Mouse (Mus musculus) fibroblast of lung, adult 2 months (primary cell): Measurements from ENCODE around the gene Tmem150b.

Experiments used
- DNase-seq: peaks from one replicate; pipeline ENCODE4 v3.0.0-alpha.2; 2011; ENCODE audit warnings: low read depth

Tmem150b gene

GRCm38 (mm10) chr7:4731090-4731489 lies 6.0 kb upstream of the Tmem150b start:
- DNase-seq, result no peak

GRCm38 (mm10) chr7:4724359-4724758 lies 690 bp downstream of the Tmem150b start:
- no peak for DNase-seq

- DNase-seq, result no peak
These were observed 1.5 kb downstream of the Tmem150b start for GRCm38 (mm10) chr7:4723508-4723907.

GRCm38 (mm10) chr7:4719276-4719675 lies 5.8 kb downstream of the Tmem150b start:
- no peak for DNase-seq

DNA sequence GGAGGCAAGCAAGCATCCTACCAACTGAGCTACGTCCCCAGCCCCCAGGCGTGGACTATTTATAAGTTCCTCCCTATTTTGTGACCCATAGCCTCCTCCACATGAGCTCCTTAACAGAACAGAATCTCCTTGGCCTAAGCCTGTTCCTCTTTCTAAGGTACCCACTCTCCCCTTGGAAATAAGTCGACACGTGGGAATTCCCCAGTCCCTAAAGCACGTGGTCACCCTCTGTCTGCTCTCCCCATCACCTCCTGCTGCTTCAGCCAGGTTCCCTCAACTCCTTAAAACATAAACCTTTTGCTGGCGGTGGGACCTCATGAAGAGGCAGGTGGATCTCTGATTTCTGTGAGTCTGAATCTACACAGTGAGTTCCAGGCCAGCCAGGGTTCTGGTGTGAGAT lies 8.1 kb downstream of the Tmem150b start:
- DNase-seq, result no peak

DNA sequence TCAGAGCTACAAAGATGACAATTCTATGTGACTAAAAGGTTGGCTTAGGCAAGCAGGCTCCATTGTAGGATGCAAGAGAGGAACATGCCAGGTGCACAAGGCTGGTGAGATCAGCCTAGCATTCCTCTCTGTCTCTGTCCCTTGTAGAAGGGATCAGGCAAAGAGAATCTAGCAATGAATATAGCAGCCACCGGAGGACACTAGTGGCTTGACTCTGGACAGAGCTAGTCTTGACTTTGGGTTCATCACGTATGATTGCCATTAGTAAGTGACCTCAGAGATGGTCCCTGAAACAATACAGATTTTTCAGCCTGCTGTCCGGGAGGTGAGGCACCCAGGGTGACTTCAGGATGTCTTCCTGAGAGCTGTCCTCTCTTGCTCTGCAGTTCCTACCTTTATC lies 12.5 kb downstream of the Tmem150b start:
- DNase-seq, result no peak

DNA sequence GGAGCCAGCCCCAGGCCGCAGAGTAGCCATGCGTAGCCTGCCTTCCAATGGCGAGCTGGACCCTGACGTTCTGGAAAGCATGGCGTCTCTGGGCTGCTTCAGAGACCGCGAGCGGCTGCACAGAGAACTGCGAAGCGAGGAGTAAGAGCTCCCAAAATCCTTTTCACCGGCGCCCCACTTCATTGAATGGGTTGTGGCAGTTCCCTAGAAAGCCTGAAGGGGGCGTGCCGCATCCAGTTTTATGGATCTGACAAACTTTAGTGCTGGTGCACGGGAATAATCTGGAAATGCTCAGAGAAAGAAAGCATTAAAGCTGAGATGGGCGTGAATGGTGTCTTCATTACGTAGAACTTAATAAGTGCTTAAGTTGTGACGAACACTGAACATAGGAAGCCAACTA lies 20.0 kb downstream of the Tmem150b start:
- no peak for DNase-seq

DNA sequence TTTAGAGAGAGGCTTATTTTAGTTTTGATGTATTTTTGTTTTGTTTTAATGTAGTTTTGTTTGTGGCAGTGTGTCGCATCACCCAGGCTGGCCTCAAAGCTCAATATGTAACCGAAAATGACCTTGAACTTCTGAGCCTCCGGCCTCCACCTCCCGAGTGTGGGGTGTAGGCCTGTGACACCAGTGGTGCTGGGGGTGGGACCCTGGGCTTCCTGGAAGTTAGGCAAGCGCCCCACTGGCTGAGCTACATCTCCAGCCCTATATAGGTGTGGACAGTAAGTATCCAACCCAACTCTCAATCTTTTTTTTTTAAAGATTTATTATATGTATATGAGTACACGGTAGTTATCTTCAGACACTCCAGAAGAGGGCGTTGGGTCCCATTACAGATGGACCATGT lies 21.9 kb downstream of the Tmem150b start:
- no peak for DNase-seq

GRCm38 (mm10) chr7:4702334-4702733 lies 22.7 kb downstream of the Tmem150b start:
- no peak for DNase-seq

DNA sequence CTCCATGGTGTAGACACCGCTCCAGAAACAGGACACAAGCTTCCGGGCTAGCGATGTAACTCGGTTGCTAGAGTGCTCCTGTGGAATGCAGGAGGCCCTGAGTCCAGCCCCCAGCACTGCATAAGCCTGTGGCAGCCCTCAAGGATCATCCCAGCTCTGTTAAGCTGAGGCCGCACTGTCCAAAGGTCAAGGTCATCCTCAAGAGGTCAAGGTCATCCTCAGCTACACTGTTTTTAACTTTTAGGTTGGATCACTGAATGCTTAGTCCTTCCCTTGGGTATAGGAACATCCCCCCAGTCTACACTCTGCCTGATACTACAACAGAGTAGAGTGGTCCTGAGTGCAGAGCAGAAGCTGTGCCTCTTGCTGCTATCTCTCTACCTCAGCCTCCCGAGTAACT lies 32.0 kb downstream of the Tmem150b start:
- DNase-seq, result no peak

DNA sequence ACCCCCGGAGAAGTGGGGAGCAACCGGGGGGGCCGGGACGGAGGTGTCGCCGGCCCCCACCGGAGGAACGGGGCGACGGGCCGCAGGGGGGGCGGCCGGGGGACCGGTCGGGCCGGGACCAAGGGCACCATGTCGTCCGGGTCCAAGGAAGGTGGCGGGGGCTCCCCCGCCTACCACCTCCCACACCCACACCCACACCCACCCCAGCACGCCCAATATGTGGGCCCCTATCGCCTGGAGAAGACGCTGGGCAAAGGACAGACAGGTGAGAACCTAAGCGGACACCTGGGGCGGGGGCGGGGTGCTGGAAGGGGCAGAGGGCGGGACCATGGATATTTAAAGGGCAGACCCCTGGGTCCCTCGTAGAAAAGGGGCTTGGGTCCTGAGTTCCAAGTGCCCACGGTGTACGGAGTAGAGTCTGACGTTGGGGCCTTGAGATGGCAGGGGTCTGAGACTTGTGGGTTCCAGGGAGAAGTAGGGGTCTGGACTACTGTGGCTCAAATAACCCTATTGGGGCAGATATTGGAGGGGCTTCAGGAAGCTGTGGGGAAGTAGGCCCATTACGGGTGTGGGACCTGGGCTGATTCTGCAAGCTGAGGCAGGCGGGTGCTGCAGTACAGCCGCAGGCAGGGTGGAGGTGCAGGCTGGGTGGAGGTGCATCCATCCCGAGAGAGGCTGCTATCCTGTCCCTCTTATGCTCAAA lies 33.9 kb downstream of the Tmem150b start:
- no peak for DNase-seq

- no peak for DNase-seq
These were observed 34.7 kb downstream of the Tmem150b start, which contains the start of gene Brsk1 for GRCm38 (mm10) chr7:4690387-4690786. Gene Brsk1 (plus strand): TSS chr7:4690604.

- peak; percentile 98 for DNase-seq
These were observed 40.2 kb downstream of the Tmem150b start, which contains the start of gene Hspbp1 for GRCm38 (mm10) chr7:4684632-4685417. Gene Hspbp1 (minus strand): TSS chr7:4685068.

- DNase-seq, result no peak
These were observed 40.8 kb downstream of the Tmem150b start for GRCm38 (mm10) chr7:4684203-4684602.

DNA sequence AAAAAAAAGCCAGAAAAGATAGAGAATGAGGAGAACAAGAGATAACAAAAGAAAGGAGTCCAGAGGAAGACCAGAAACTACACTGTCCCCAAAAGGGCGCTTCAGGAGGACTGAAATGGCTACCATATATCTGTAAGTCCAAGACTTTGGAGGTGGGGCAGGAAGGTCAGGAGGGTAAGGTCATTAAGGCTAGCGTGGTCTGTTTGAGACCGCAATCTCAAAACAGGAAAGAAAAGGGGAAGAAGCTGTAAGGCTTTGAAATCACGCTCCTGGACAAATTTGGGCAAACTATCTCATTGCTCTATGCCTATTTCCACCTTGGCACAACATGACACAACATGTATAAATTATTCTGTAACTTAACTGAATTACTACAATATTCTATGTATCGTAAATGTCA lies 41.7 kb downstream of the Tmem150b start:
- DNase-seq, result no peak

- DNase-seq, result no peak
These were observed 49.8 kb downstream of the Tmem150b start for GRCm38 (mm10) chr7:4675200-4675599.

- DNase-seq, result no peak
These were observed 50.8 kb downstream of the Tmem150b start for GRCm38 (mm10) chr7:4674114-4674731.

DNA sequence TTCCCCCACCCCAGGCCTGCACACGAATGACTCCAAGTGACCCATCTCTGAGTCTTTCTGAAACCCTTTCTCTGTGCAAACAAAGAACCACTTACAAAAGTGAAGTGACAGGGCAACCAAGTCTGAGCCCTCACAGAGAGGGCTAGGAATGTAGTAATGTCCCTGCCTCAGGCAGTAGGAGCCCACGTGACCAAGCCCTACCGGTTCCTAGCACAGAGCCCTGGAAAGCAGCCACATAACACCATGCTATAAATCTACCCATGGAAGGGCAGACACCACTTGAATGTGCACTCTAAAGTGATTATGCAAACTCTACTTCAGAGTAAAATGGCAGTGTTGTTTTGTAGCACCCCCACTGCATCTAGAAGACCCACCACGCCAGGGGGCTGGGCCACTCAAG lies 53.1 kb downstream of the Tmem150b start:
- no peak for DNase-seq

GRCm38 (mm10) chr7:4670655-4671255 lies 54.3 kb downstream of the Tmem150b start:
- no peak for DNase-seq

DNA sequence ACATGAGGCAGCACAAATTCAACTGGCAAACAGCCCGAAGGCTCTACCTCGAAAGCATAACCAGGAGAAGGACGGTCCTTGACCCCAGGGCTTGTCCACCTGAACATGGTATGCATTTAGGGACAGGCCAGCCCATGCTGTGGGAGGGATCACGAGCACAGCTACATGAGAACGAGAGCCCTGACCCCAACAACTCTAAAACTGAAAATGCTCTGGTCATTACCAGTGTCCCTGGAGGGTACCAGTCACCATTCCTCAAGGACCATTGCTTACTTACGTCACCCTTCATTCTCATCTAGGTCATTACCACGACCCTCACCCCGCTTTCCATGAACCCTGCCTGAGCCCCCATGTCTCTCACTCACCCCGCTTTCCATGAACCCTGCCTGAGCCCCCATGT lies 55.9 kb downstream of the Tmem150b start:
- DNase-seq, result no peak

GRCm38 (mm10) chr7:4668506-4668905 lies 56.5 kb downstream of the Tmem150b start:
- no peak for DNase-seq

DNA sequence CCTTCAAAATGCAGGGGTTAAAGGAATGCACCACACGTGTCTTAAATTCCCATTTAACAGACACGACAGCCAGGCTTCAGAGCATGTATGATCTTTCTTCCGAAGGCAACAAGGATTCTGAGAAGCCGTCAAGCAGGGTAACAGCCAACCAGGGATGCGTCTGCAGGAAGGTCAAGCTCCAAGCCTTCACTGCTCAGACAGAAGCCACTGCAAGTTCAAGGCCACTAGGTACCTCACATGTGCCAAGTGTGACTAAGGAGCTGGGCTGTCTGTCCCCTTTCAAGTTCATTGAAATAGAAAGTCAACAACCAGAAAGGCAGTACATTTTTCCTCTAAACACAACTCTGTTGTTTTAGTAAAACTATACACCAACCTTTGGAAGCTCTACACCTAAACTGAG lies 58.2 kb downstream of the Tmem150b start:
- DNase-seq, result no peak

DNA sequence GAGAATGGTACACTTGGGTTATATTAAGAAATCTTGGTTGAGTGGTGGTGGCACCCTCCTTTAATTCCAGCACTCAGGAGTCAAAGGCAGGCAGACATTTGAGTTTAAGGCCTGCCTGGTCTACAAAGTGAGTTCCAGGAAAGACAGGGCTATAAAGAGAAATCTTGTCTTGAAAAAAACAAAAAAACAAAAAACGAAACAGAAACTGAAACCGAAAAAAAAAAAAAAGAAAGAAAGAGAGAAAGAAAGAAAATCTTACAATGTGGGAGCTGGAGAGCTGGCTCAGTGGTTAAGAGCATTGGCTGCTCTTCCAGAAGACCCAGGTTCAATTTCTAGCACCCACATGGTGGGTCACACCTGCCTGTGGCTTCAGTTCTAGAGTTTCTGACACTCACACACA lies 61.3 kb downstream of the Tmem150b start:
- no peak for DNase-seq
